8 mouse cellular contexts compared by ENCODE assay signal in the genomic region with DNA sequence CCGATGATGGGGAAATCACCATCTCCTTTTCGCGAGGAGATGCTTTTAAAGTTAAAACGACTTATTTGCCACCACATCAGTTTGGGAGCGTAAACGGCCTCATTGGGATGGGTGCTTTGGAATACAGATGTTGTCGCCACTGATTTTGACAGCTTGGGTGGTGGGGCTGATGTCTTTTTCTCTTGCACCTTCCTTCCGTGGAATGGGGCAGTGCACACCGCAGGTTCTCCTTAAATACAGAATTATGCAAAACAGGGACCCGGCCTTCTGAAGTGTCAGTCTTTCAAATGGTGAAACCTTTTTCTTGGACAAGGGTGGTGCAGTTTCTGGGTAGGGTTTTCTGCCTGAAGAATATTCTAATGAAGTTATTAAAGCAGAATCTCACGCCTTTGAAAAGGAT. TPM values are rescaled to one million over a fixed set of nuclear protein-coding genes. Genes with fewer than 3 reads are reported as not detected.
DNase-seq lines count a peak whose midpoint lies in the region; ATAC-seq and TF ChIP-seq lines count a peak whose summit lies in the region.

No protein-coding gene starts in this region.

- TF ChIP-seq POLR2A in ES-Bruce4 (IDR thresholded peaks at IDR 0.05; ENCODE audit: insufficient read depth, low read length): no peak

- H3K4me3 ChIP-seq in heart, embryonic 13.5 days: peak overlapping the region; percentile 79
- H3K4me3 ChIP-seq in ES-Bruce4 (ENCODE audit: low read depth, low read length): peak overlapping the region; percentile 71
- H3K4me3 ChIP-seq in heart, postnatal 0 days (ENCODE audit: low read depth, low read length): peak overlapping the region; percentile 87
- peak overlapping the region; percentile 76 for H3K4me3 ChIP-seq in midbrain, embryonic 10.5 days

- H3K27ac ChIP-seq in heart, embryonic 13.5 days (replicated peaks): peak overlapping the region; percentile 72
- H3K27ac ChIP-seq in ES-Bruce4 (ENCODE audit: insufficient read depth, low read length): no peak overlapping the region
- H3K27ac ChIP-seq in heart, postnatal 0 days (ENCODE audit: low read depth): 0 out of 2 replicates have a peak overlapping the region, but pooled peaks have one; percentile 68
- peak overlapping the region; percentile 90 for H3K27ac ChIP-seq in midbrain, embryonic 10.5 days (replicated peaks)

- no peaks in the 10 kb centered on the region for H3K9me3 ChIP-seq in heart, embryonic 13.5 days
- H3K9me3 ChIP-seq in ES-Bruce4 (replicated peaks; ENCODE audit: control insufficient read depth, insufficient read depth, low read length, poor library complexity, severe bottlenecking): no peaks in the 10 kb centered on the region
- no peaks in the 10 kb centered on the region for H3K9me3 ChIP-seq in heart, postnatal 0 days (replicated peaks; ENCODE audit: control insufficient read depth, low read length)
- H3K9me3 ChIP-seq in midbrain, embryonic 10.5 days (replicated peaks): no peaks in the 10 kb centered on the region

- no peak for TF ChIP-seq CTCF in ES-Bruce4 (IDR thresholded peaks at IDR 0.05; ENCODE audit: low read depth, low read length)
- no peak for TF ChIP-seq CTCF in heart, postnatal 0 days (IDR thresholded peaks at IDR 0.05; ENCODE audit: low read depth)

- H3K4me2 ChIP-seq in heart, embryonic 13.5 days: peak overlapping the region; percentile 78
- H3K4me2 ChIP-seq in heart, postnatal 0 days (ENCODE audit: low read depth, low read length): peak overlapping the region; percentile 84

- no peak for DNase-seq in heart, postnatal 25 days (ENCODE audit: low spot score)
- no peak for DNase-seq in heart, postnatal 0 days (ENCODE audit: low spot score)
- DNase-seq in midbrain, embryonic 10.5 days (ENCODE audit: low spot score): no peak
- no peak for DNase-seq in embryo, embryonic 11 days
- DNase-seq in right cerebral cortex, postnatal 10 days (ENCODE audit: low spot score in 2 of 2): no peak
- no peak for DNase-seq in kidney, adult 11 months

- peaks cover 17% of the 10 kb centered on the region for H3K4me1 ChIP-seq in heart, embryonic 13.5 days
- peaks cover 2% of the 10 kb centered on the region for H3K4me1 ChIP-seq in ES-Bruce4 (ENCODE audit: control insufficient read depth, insufficient read depth, low read length)
- no peaks in the 10 kb centered on the region for H3K4me1 ChIP-seq in heart, postnatal 0 days (ENCODE audit: control insufficient read depth, insufficient read depth)
- peaks cover 17% of the 10 kb centered on the region for H3K4me1 ChIP-seq in midbrain, embryonic 10.5 days

- no peaks in the 10 kb centered on the region for H3K36me3 ChIP-seq in heart, embryonic 13.5 days
- no peaks in the 10 kb centered on the region for H3K36me3 ChIP-seq in ES-Bruce4 (ENCODE audit: control insufficient read depth, insufficient read depth, low read length, poor library complexity, severe bottlenecking)
- no peaks in the 10 kb centered on the region for H3K36me3 ChIP-seq in heart, postnatal 0 days (replicated peaks; ENCODE audit: control insufficient read depth, insufficient read depth, low read length)
- H3K36me3 ChIP-seq in midbrain, embryonic 10.5 days: no peaks in the 10 kb centered on the region

- intact Hi-C loops in heart, postnatal 25 days (cut with DNase I): loop anchor here (5.0 kb wide), 2 partner anchors 67 to 88 kb away; a partner anchor contains a TSS

- TF ChIP-seq EP300 in ES-Bruce4 (IDR thresholded peaks at IDR 0.05; ENCODE audit: insufficient read depth, low read depth, low read length): no peak
- TF ChIP-seq EP300 in heart, postnatal 0 days (IDR thresholded peaks at IDR 0.05; ENCODE audit: low read depth): no peak

- peak overlapping the region; percentile 90 for H3K9ac ChIP-seq in heart, embryonic 13.5 days
- peak overlapping the region; percentile 67 for H3K9ac ChIP-seq in ES-Bruce4 (ENCODE audit: low read depth, poor library complexity, severe bottlenecking)
- peak overlapping the region; percentile 71 for H3K9ac ChIP-seq in heart, postnatal 0 days (replicated peaks; ENCODE audit: low read depth, low read length)

- WGBS in heart, embryonic 13.5 days: 10% methylated on average over 11 of the region's 11 CpGs
- WGBS in heart, postnatal 0 days: 13% methylated on average over 11 of the region's 11 CpGs
- whole genome bisulfite sequencing in midbrain, embryonic 10.5 days: 8% methylated on average over 11 of the region's 11 CpGs

- no peaks in the 10 kb centered on the region; the same call in 1 of the 2 replicates for H3K27me3 ChIP-seq in heart, embryonic 13.5 days (replicated peaks)
- H3K27me3 ChIP-seq in ES-Bruce4 (ENCODE audit: control insufficient read depth, insufficient read depth, low read length, poor library complexity, severe bottlenecking): no peaks in the 10 kb centered on the region
- no peaks in the 10 kb centered on the region for H3K27me3 ChIP-seq in heart, postnatal 0 days (ENCODE audit: control insufficient read depth, insufficient read depth, low read length)
- no peaks in the 10 kb centered on the region for H3K27me3 ChIP-seq in midbrain, embryonic 10.5 days (ENCODE audit: low read depth, poor library complexity, severe bottlenecking)

- no peak for ATAC-seq in heart, embryonic 13.5 days (ENCODE audit: extremely low read depth, insufficient number of reproducible peaks, low FRiP score, low TSS enrichment)
- ATAC-seq in heart, postnatal 0 days (ENCODE audit: insufficient read depth, low read depth): no peak

RNA-seq across cellular contexts. Expression of a gene that starts 0.7 kb away (rescaled TPM):
- 13.1 and 13.5 TPM in 2 replicates for polyA plus RNA-seq in heart, embryonic 13.5 days (2015; fragmentation: Nextera tagmentation; extraction: Ambion mirVana)
- 10 to 100 TPM in 1 of 2 experiments, 1 to 10 TPM in 1; 8.4 to 10.2 TPM for total RNA-seq in heart, postnatal 25 days (2021)
- polyA plus RNA-seq in ES-Bruce4 (2011; ENCODE audit: insufficient read depth, insufficient read length, low read depth, missing spikeins): 22.7 and 25.7 TPM in 2 replicates
- 5.9 and 10.9 TPM in 2 replicates for total RNA-seq in heart, postnatal 0 days (2014; rRNA removed; ENCODE audit: low replicate concordance)
- polyA plus RNA-seq in heart, postnatal 0 days (2015; fragmentation: Nextera tagmentation; extraction: Ambion mirVana): 5.8 and 6.6 TPM in 2 replicates
- 17.8 and 18.0 TPM in 2 replicates for polyA plus RNA-seq in midbrain, embryonic 10.5 days (2016; fragmentation: Nextera tagmentation; extraction: Ambion mirVana)
